Mouse (Mus musculus) CD8-positive naive resting alpha-beta T cell, adult 2 months (primary cell): Measurements from ENCODE around the gene Nuak2.
A peak's percentile ranks its signal among the peaks of the same experiment; 100 is the strongest.
"Not testable (repeated sequence)": the region's sequence is repeated elsewhere in the genome, so short reads cannot be mapped to it uniquely, and the experiment has no call there.

ENCODE experiments used
- DNase-seq, 2 experiments: peaks; one replicate each; pipeline ENCODE4 v3.0.0; 2022; ENCODE audit warnings: low read depth in 2 of 2, low spot score in 2 of 2

The Nuak2 gene

GRCm38 (mm10) chr1:132349049-132349448 lies 33.1 kb downstream of the Nuak2 start:
- DNase-seq: not testable (repeated sequence)

GRCm38 (mm10) chr1:132349601-132350000 lies 33.7 kb downstream of the Nuak2 start:
- not testable (repeated sequence) for DNase-seq

GRCm38 (mm10) chr1:132351058-132351457 lies 35.1 kb downstream of the Nuak2 start:
- no peak for DNase-seq

GRCm38 (mm10) chr1:132353389-132353788 lies 37.5 kb downstream of the Nuak2 start:
- DNase-seq: no peak

- DNase-seq: no peak
These were observed 38.3 kb downstream of the Nuak2 start for GRCm38 (mm10) chr1:132354234-132354633.

- DNase-seq: no peak
These were observed 39.3 kb downstream of the Nuak2 start for GRCm38 (mm10) chr1:132355162-132355601.

GRCm38 (mm10) chr1:132355841-132356242 lies 39.9 kb downstream of the Nuak2 start:
- DNase-seq: peak; percentile 70 to 78

GRCm38 (mm10) chr1:132356841-132357240 lies 40.9 kb downstream of the Nuak2 start:
- no peak for DNase-seq

- DNase-seq: no peak
These were observed 46.0 kb downstream of the Nuak2 start for GRCm38 (mm10) chr1:132361959-132362358.

GRCm38 (mm10) chr1:132364388-132364787 lies 48.5 kb downstream of the Nuak2 start:
- no peak for DNase-seq

- DNase-seq: no peak
These were observed 49.1 kb downstream of the Nuak2 start for GRCm38 (mm10) chr1:132364896-132365557.

GRCm38 (mm10) chr1:132365645-132366044 lies 49.7 kb downstream of the Nuak2 start:
- DNase-seq: no peak

- no peak for DNase-seq
These were observed 50.3 kb downstream of the Nuak2 start for GRCm38 (mm10) chr1:132366235-132366634.

- DNase-seq: no peak
These were observed 51.0 kb downstream of the Nuak2 start for GRCm38 (mm10) chr1:132366937-132367336.

GRCm38 (mm10) chr1:132367692-132368506 lies 52.0 kb downstream of the Nuak2 start:
- DNase-seq: peak; percentile 37 to 44

GRCm38 (mm10) chr1:132370681-132371173 lies 54.8 kb downstream of the Nuak2 start:
- DNase-seq: no peak

- DNase-seq: no peak
These were observed 55.6 kb downstream of the Nuak2 start for GRCm38 (mm10) chr1:132371298-132372081.

- DNase-seq: no peak
These were observed 56.4 kb downstream of the Nuak2 start for GRCm38 (mm10) chr1:132372354-132372753.

- DNase-seq: no peak
These were observed 57.1 kb downstream of the Nuak2 start for GRCm38 (mm10) chr1:132372896-132373534.

- no peak for DNase-seq
These were observed 58.4 kb downstream of the Nuak2 start for GRCm38 (mm10) chr1:132374140-132374872.
